Mouse (Mus musculus) ES-E14 (cell line): ENCODE results near the gene Egfem1. TPM values are rescaled to one million over a fixed set of nuclear protein-coding genes. Genes with fewer than 3 reads are reported as not detected.

Source experiments
- DNase-seq: peaks from one replicate; pipeline ENCODE4 v3.0.0-alpha.2; 2013; ENCODE audit warnings: low read depth, low spot score
- H3K27ac ChIP-seq: 2 replicates; pipeline ENCODE4 v1.5.1; 2012; ENCODE audit warnings: low read depth, mild to moderate bottlenecking, low read length, moderate library complexity, mixed read lengths; ENCODE audit not compliant: poor library complexity, insufficient read depth, severe bottlenecking
- H3K36me3 ChIP-seq: 2 replicates; pipeline ENCODE4 v1.6.1; 2012; ENCODE audit warnings: mild to moderate bottlenecking, low read length, moderate library complexity, mixed read lengths; ENCODE audit not compliant: control insufficient read depth, poor library complexity, insufficient read depth, severe bottlenecking
- H3K4me1 ChIP-seq, 2 experiments: fragments of 150-350 bp in 1 of 2; sonication (generic) in 1 of 2; 2 replicates each; pipeline ENCODE4 v1.6.1; 2012; ENCODE audit warnings: low read length in 2 of 2, mild to moderate bottlenecking in 1 of 2, mixed read lengths in 1 of 2; ENCODE audit not compliant: control insufficient read depth in 2 of 2, insufficient read depth in 2 of 2, poor library complexity in 1 of 2
- H3K4me3 ChIP-seq, 2 experiments: fragments of 150-350 bp in 1 of 2; sonication (generic) in 1 of 2; 2 replicates each; pipeline ENCODE4 v1.5.1; 2012; ENCODE audit warnings: low read length in 2 of 2, low read depth in 1 of 2, mild to moderate bottlenecking in 1 of 2, mixed read lengths in 1 of 2; ENCODE audit not compliant: insufficient read depth in 1 of 2, poor library complexity in 1 of 2, severe bottlenecking in 1 of 2
- H3K9ac ChIP-seq: 2 replicates; pipeline ENCODE4 v1.6.1; 2012; ENCODE audit warnings: low read depth, mild to moderate bottlenecking, low read length, mixed read lengths; ENCODE audit not compliant: poor library complexity, insufficient read depth, severe bottlenecking
- H3K9me3 ChIP-seq: fragments of 150-350 bp; sonication (generic); 2 replicates; pipeline ENCODE4 v1.6.1; 2012; ENCODE audit warnings: low read depth, mild to moderate bottlenecking, low read length; ENCODE audit not compliant: control insufficient read depth, insufficient read depth
- CHD2 ChIP-seq: IDR thresholded peaks from 2 replicates; pipeline ENCODE4 v1.6.1; 2014; ENCODE audit warnings: mild to moderate bottlenecking, low read depth, low read length, inconsistent platforms
- HCFC1 ChIP-seq: IDR thresholded peaks from 2 replicates; pipeline ENCODE4 v1.6.1; 2012; ENCODE audit warnings: low read length, inconsistent platforms, borderline replicate concordance; ENCODE audit not compliant: insufficient read depth
- MAFK ChIP-seq: IDR thresholded peaks from 2 replicates; pipeline ENCODE4 v1.6.1; 2014; ENCODE audit warnings: mild to moderate bottlenecking, low read depth, low read length, inconsistent platforms; ENCODE audit not compliant: insufficient read depth
- ZC3H11A ChIP-seq: IDR thresholded peaks from 2 replicates; pipeline ENCODE4 v1.6.1; 2012; ENCODE audit warnings: low read depth, mild to moderate bottlenecking, inconsistent platforms, low read length, borderline replicate concordance
- ZNF384 ChIP-seq: IDR thresholded peaks from 2 replicates; pipeline ENCODE4 v1.6.1; 2012; ENCODE audit warnings: low read depth, low read length, inconsistent platforms
- in situ Hi-C, 2 experiments: fragments of 600-800 bp; cut with MboI; formaldehyde crosslinking; loops; one replicate each; pipeline ENCODE4 v1.15.1; 2025; ENCODE audit warnings: low sequenced_read_pairs in 2 of 2, inconsistent platforms in 1 of 2; ENCODE audit not compliant: unreplicated experiment in 2 of 2
- total RNA-seq: library from RNA; depleted of rRNA; stranded (reverse); fragments of 300-350 nt; gene quantifications from 2 replicates; pipeline ENCODE4 v1.2.3, GENCODE M21; 2012; rRNA removed

The Egfem1 gene
- 0.18 TPM in 1 of 2 replicates, not detected in the other for total RNA-seq

- DNase-seq = peak; percentile 2
- no peak within 1 kb of the TSS for H3K9ac ChIP-seq
Measured at GRCm38 (mm10) chr3:29081952-29082295, at the start of gene Egfem1. TSS of gene Egfem1 (plus strand) at chr3:29082023.

GRCm38 (mm10) chr3:29033107-29033506 is 48.7 kb upstream of the Egfem1 start:
- Histone ChIP-seq H3K4me1 (0 out of 4 replicates have a peak, but pooled peaks cover 0 to 2% of the 10 kb centered on the region in 2 experiments), H3K4me3 (no peak overlapping the region), H3K27ac (no peak overlapping the region), H3K9me3 (no peaks in the 10 kb centered on the region), H3K9ac (no peak overlapping the region), H3K36me3 (no peaks in the 10 kb centered on the region)
- TF ChIP-seq ZC3H11A = no peak
- TF ChIP-seq HCFC1 = no peak
- TF ChIP-seq CHD2 = no peak
- TF ChIP-seq MAFK = no peak
- TF ChIP-seq ZNF384 = no peak
- no peak for DNase-seq
- in situ Hi-C loops = loop anchor here (5.0 to 25.0 kb wide), 2 partner anchors 684 to 704 kb away; no protein-coding TSS in a partner anchor

More at GRCm38 (mm10) chr3:29081952-29082295, at the start of gene Egfem1:
- TF ChIP-seq CHD2 = no peak
- no peak for TF ChIP-seq ZNF384
- no peak for TF ChIP-seq MAFK
- TF ChIP-seq ZC3H11A = no peak
- TF ChIP-seq HCFC1 = no peak
- no peaks in the 10 kb centered on the region for H3K4me1 ChIP-seq
- H3K27ac ChIP-seq = no peak within 1 kb of the TSS
- peak within 1 kb of the TSS; percentile 64 to 72 for H3K4me3 ChIP-seq
- in situ Hi-C loops = no loop called here
- no peaks in the 10 kb centered on the region for H3K36me3 ChIP-seq
- no peaks in the 10 kb centered on the region for H3K9me3 ChIP-seq

- Histone ChIP-seq H3K36me3 (no peaks in the 10 kb centered on the region), H3K27ac (no peak overlapping the region), H3K4me1 (0 out of 4 replicates have a peak, but pooled peaks cover 0 to 2% of the 10 kb centered on the region in 2 experiments), H3K4me3 (no peak overlapping the region), H3K9me3 (no peaks in the 10 kb centered on the region), H3K9ac (no peak overlapping the region)
- in situ Hi-C loops = loop anchor here in 1 of 2 experiments (25.0 kb wide), 1 partner anchor 701 kb away; no protein-coding TSS in a partner anchor
- no peak for DNase-seq
- TF ChIP-seq MAFK (no peak), ZC3H11A (peak; percentile 91)
Measured at GRCm38 (mm10) chr3:29036146-29036545, 45.7 kb upstream of the Egfem1 start.

GRCm38 (mm10) chr3:29036620-29037019 is 45.2 kb upstream of the Egfem1 start:
- TF ChIP-seq HCFC1 (no peak), MAFK (no peak), ZC3H11A (no peak), ZNF384 (no peak), CHD2 (no peak)
- H3K27ac ChIP-seq = no peak overlapping the region

GRCm38 (mm10) chr3:29040064-29040463 is 41.8 kb upstream of the Egfem1 start:
- no peak for DNase-seq
- Histone ChIP-seq H3K36me3 (no peaks in the 10 kb centered on the region), H3K4me3 (no peak overlapping the region), H3K27ac (no peak overlapping the region), H3K9ac (no peak overlapping the region), H3K4me1 (no peaks in the 10 kb centered on the region), H3K9me3 (no peaks in the 10 kb centered on the region)
- in situ Hi-C loops = loop anchor here in 1 of 2 experiments (25.0 kb wide), 1 partner anchor 697 kb away; no protein-coding TSS in a partner anchor
- no peak for TF ChIP-seq HCFC1
- TF ChIP-seq ZNF384 = no peak
- TF ChIP-seq CHD2 = no peak
- TF ChIP-seq MAFK = no peak
- TF ChIP-seq ZC3H11A = no peak

More at GRCm38 (mm10) chr3:29036620-29037019, 45.2 kb upstream of the Egfem1 start:
- no peak overlapping the region for H3K4me3 ChIP-seq
- no peak overlapping the region for H3K9ac ChIP-seq
- no peaks in the 10 kb centered on the region for H3K36me3 ChIP-seq
- in situ Hi-C loops = loop anchor here in 1 of 2 experiments (25.0 kb wide), 1 partner anchor 701 kb away; no protein-coding TSS in a partner anchor
- no peak for DNase-seq
- H3K4me1 ChIP-seq = 0 out of 4 replicates have a peak, but pooled peaks cover 0 to 2% of the 10 kb centered on the region in 2 experiments
- no peaks in the 10 kb centered on the region for H3K9me3 ChIP-seq
